Mouse (Mus musculus): ENCODE measurements around the gene Prima1. TPM values are rescaled to one million over a fixed set of nuclear protein-coding genes. Genes with fewer than 3 reads are reported as not detected.

Gene Prima1
- polyA plus RNA-seq, 1 experiment from 2014 or later = 0.57 TPM

DNA sequence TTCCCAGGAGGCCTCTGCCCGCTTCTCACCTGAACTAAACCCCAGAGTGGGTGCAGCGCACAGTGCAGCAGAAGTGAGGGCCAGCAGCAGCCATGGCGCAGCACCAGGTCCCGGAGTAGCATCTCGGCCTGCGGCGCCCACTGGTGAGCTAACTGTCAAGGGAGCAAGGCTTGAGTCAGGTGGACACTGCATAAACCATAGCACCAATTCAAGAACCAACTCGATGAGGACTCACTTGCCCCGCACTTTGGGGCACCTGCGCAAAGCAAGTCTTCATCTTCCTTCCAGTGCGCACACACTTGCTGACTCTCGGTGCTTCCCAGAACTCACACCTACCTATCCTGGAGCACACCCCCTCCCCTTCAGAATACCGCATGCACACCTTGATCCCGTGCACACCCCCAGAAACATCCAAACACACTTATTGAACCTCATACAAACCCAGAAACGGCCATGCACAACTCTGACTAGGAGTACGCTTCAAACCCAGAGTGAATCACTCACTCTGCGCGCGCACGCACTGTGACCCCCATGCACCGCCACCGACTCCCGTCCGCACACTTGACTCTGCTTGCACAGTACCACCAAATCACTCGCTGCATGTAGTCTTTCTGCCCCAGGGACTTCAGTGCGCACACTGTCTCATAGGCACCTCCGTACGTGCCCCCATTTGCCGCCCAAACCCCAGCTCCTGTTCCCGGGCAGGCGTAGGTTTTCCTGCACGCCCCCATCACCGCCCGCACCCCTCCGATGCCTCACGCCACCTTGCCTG lies 453 bp downstream of the Prima1 start:
- WGBS = 7% methylated on average over 35 of the region's 36 CpGs

DNA sequence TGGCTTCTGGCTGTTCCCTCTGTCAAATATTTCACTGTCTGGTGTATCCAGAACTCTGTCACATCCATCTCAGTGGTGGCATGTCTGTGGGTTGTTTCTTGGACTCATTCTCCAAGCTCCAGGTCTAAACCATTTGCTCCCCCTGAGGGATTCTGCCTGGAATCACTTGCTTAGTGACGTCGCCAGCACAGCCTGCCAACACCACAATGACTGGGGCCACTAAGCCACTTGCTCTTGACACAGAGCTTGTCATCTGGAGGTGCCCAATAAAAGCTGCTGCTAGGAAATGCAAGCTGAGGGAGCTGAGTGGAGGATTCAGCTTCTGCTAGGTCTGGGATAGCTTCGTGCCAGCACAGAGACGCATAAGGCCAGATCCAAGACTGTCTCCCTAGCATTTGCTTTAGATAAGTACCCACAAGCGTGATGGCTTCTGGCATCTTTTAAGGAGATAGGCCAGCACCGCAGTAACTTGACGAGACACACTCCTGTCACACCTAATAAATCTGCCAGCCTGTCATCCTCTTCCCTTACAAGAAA lies 3.0 kb downstream of the Prima1 start:
- DNase-seq (ENCODE audit: low spot score) (no peak), ATAC-seq (ENCODE audit: low read depth) (no peak)
- WGBS = 74% methylated on average over 7 of the region's 7 CpGs
- H3K9me3 ChIP-seq (ENCODE audit: control insufficient read depth, low read length) = no peaks in the 10 kb centered on the region
- no peak overlapping the region for H3K27ac ChIP-seq (replicated peaks; ENCODE audit: low read depth, low read length)
- H3K4me3 ChIP-seq (ENCODE audit: low read depth, low read length) = no peak overlapping the region
- H3K36me3 ChIP-seq (ENCODE audit: control insufficient read depth, insufficient read depth, low read length) = no peaks in the 10 kb centered on the region
- no peak overlapping the region for H3K4me2 ChIP-seq (ENCODE audit: low read depth, low read length)
- no peak overlapping the region for H3K9ac ChIP-seq (ENCODE audit: low read depth, low read length)
- H3K4me1 ChIP-seq (ENCODE audit: control insufficient read depth, insufficient read depth, low read length) = no peaks in the 10 kb centered on the region; the same call in 1 of the 2 replicates
- peaks cover 14% of the 10 kb centered on the region; the same call in 1 of the 2 replicates for H3K27me3 ChIP-seq (replicated peaks; ENCODE audit: control insufficient read depth, insufficient read depth, low read length)

More for the DNA sequence above, 453 bp downstream of the Prima1 start:
- no peaks in the 10 kb centered on the region for H3K9me3 ChIP-seq (ENCODE audit: control insufficient read depth, low read length)
- H3K4me1 ChIP-seq (ENCODE audit: control insufficient read depth, insufficient read depth, low read length) = no peaks in the 10 kb centered on the region; the same call in 1 of the 2 replicates
- peak overlapping the region; percentile 73 for H3K4me3 ChIP-seq (ENCODE audit: low read depth, low read length)
- H3K27me3 ChIP-seq (replicated peaks; ENCODE audit: control insufficient read depth, insufficient read depth, low read length) = peaks cover 16% of the 10 kb centered on the region; the same call in 1 of the 2 replicates
- DNase-seq (ENCODE audit: low spot score) (peak; percentile 14), ATAC-seq (ENCODE audit: low read depth) (peak; percentile 34)
- no peaks in the 10 kb centered on the region for H3K36me3 ChIP-seq (ENCODE audit: control insufficient read depth, insufficient read depth, low read length)
- H3K4me2 ChIP-seq (ENCODE audit: low read depth, low read length) = peak overlapping the region; percentile 94
- peak overlapping the region; percentile 79 for H3K9ac ChIP-seq (ENCODE audit: low read depth, low read length)
- H3K27ac ChIP-seq (replicated peaks; ENCODE audit: low read depth, low read length) = no peak overlapping the region

DNA sequence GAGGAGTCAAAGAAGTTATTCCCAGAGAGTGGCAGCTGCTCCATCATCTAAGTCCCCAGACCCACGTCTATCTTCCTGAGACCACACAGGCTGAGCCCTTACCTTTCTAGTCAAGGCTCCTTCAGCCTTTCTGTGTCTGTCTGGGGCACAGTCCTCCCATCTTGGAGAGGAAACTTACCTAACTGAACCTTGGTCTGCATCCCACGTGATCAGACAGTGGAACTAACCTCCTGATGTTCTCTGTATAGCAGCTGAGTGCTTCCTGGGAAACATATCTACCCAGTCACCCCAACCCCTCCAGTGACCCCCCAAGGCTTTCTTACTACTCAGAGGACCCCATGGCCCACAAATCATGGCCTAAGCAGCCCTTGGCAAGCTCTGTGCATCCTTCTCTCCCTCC lies 6.1 kb downstream of the Prima1 start:
- Histone ChIP-seq H3K4me3 (ENCODE audit: low read depth, low read length) (no peak overlapping the region), H3K4me1 (ENCODE audit: control insufficient read depth, insufficient read depth, low read length) (no peaks in the 10 kb centered on the region), H3K36me3 (ENCODE audit: control insufficient read depth, insufficient read depth, low read length) (no peaks in the 10 kb centered on the region), H3K4me2 (ENCODE audit: low read depth, low read length) (no peak overlapping the region), H3K27ac (replicated peaks; ENCODE audit: low read depth, low read length) (no peak overlapping the region), H3K27me3 (replicated peaks; ENCODE audit: control insufficient read depth, insufficient read depth, low read length) (0 out of 2 replicates have a peak, but pooled peaks cover 4% of the 10 kb centered on the region), H3K9me3 (ENCODE audit: control insufficient read depth, low read length) (no peaks in the 10 kb centered on the region), H3K9ac (ENCODE audit: low read depth, low read length) (no peak overlapping the region)
- ATAC-seq (ENCODE audit: low read depth) = no peak
- DNase-seq (ENCODE audit: low spot score) = no peak
- WGBS = 63% methylated on average over 2 of the region's 2 CpGs

DNA sequence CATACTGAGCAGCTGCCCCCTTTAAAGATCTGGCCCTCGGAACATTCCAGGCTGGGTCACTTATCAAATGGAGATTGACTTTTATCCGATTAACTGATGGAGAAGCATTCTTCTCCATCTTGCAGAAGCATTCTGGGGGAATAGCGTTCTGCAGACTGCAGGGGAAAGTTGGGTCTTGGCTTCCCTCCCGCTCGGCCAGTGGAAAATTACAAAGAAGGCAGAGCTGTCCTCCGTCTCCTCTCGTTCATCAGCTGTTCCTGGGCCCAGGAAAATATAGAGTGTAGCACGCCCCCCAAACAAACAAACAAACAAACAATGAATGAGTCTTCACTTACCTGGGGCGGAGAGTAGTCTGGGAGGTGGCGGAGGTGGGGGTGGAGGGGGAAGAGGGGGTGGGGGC lies 6.7 kb downstream of the Prima1 start:
- Histone ChIP-seq H3K9me3 (ENCODE audit: control insufficient read depth, low read length) (no peaks in the 10 kb centered on the region), H3K27ac (replicated peaks; ENCODE audit: low read depth, low read length) (no peak overlapping the region), H3K9ac (ENCODE audit: low read depth, low read length) (no peak overlapping the region), H3K36me3 (ENCODE audit: control insufficient read depth, insufficient read depth, low read length) (no peaks in the 10 kb centered on the region), H3K27me3 (replicated peaks; ENCODE audit: control insufficient read depth, insufficient read depth, low read length) (no peaks in the 10 kb centered on the region), H3K4me3 (ENCODE audit: low read depth, low read length) (no peak overlapping the region), H3K4me1 (ENCODE audit: control insufficient read depth, insufficient read depth, low read length) (no peaks in the 10 kb centered on the region), H3K4me2 (ENCODE audit: low read depth, low read length) (no peak overlapping the region)
- ATAC-seq (ENCODE audit: low read depth) = no peak
- WGBS = 75% methylated on average over 10 of the region's 10 CpGs
- DNase-seq (ENCODE audit: low spot score) = no peak

DNA sequence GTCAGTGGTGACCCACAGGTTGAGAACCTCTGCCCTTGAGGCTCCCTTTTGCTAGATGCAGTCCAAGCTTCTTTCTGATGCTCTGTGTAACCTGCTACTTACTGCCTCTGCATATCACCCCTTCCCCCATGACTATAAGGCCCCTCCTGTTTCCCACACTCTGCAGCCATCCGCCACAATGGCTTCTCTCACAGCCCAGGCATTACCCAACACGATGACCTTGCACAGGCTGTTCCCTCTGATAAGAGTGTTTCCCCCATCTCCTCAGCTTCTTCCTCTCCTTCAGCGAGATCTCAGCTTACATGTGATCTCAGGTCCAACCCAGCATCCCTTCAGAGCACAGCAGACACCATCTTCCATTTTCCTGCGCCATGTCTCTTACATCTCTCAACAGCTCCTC lies 12.9 kb downstream of the Prima1 start:
- Histone ChIP-seq H3K4me2 (ENCODE audit: low read depth, low read length) (no peak overlapping the region), H3K36me3 (ENCODE audit: control insufficient read depth, insufficient read depth, low read length) (no peaks in the 10 kb centered on the region), H3K9ac (ENCODE audit: low read depth, low read length) (no peak overlapping the region), H3K4me1 (ENCODE audit: control insufficient read depth, insufficient read depth, low read length) (no peaks in the 10 kb centered on the region), H3K27ac (replicated peaks; ENCODE audit: low read depth, low read length) (no peak overlapping the region), H3K27me3 (replicated peaks; ENCODE audit: control insufficient read depth, insufficient read depth, low read length) (no peaks in the 10 kb centered on the region), H3K9me3 (ENCODE audit: control insufficient read depth, low read length) (no peaks in the 10 kb centered on the region), H3K4me3 (ENCODE audit: low read depth, low read length) (no peak overlapping the region)
- ATAC-seq (ENCODE audit: low read depth) = no peak
- no peak for DNase-seq (ENCODE audit: low spot score)
- 78% methylated on average over 4 of the region's 4 CpGs for WGBS

DNA sequence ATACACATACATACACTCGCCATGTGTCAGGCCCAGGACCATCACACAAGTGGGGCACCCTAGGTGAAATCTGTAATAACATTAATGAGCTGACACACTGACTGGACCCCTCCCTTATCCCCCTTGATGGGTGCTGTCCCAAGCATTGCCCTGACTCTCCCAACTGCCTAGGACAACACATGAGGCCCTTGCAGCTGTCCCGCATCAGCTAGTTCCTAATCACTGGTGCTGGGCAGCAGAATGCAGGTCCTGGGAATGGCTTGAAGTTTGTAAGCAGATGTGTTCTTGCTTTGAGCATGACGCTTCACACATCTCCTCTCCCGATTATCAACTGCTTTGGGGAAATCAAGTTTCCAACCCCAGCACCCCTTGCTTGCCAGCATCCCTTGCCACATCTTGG lies 15.8 kb downstream of the Prima1 start:
- DNase-seq (ENCODE audit: low spot score) = no peak
- 80% methylated on average over 4 of the region's 4 CpGs for WGBS

DNA sequence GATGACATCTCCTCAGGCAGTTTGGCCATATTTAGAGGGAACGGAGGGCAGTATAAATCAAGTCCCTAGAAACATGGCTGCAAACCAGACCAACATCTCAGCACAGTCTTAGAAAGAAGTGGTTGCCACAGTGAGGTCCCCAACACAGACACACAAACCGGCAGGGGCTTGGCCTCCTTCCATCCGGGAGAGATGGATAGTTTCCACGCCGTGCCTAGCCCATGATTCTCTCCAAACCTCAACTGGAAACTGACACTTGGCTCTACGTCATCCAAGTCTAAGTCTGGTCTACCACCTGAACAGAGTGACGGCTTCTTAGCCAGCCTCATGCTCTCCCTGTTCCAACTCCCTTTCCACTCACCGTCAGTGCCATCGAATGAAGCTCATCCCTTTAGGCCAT lies 18.3 kb downstream of the Prima1 start:
- Histone ChIP-seq H3K9ac (ENCODE audit: low read depth, low read length) (no peak overlapping the region), H3K9me3 (ENCODE audit: control insufficient read depth, low read length) (no peaks in the 10 kb centered on the region), H3K36me3 (ENCODE audit: control insufficient read depth, insufficient read depth, low read length) (no peaks in the 10 kb centered on the region), H3K4me1 (ENCODE audit: control insufficient read depth, insufficient read depth, low read length) (no peaks in the 10 kb centered on the region), H3K27ac (replicated peaks; ENCODE audit: low read depth, low read length) (no peak overlapping the region), H3K4me3 (ENCODE audit: low read depth, low read length) (no peak overlapping the region), H3K27me3 (replicated peaks; ENCODE audit: control insufficient read depth, insufficient read depth, low read length) (no peaks in the 10 kb centered on the region), H3K4me2 (ENCODE audit: low read depth, low read length) (no peak overlapping the region)
- ATAC-seq (ENCODE audit: low read depth) = no peak
- 88% methylated on average over 9 of the region's 9 CpGs for WGBS
- no peak for DNase-seq (ENCODE audit: low spot score)

More for the DNA sequence above, 15.8 kb downstream of the Prima1 start:
- ATAC-seq (ENCODE audit: low read depth) = no peak
- H3K36me3 ChIP-seq (ENCODE audit: control insufficient read depth, insufficient read depth, low read length) = no peaks in the 10 kb centered on the region
- no peaks in the 10 kb centered on the region for H3K27me3 ChIP-seq (replicated peaks; ENCODE audit: control insufficient read depth, insufficient read depth, low read length)
- no peaks in the 10 kb centered on the region for H3K4me1 ChIP-seq (ENCODE audit: control insufficient read depth, insufficient read depth, low read length)
- no peaks in the 10 kb centered on the region for H3K9me3 ChIP-seq (ENCODE audit: control insufficient read depth, low read length)
- no peak overlapping the region for H3K4me2 ChIP-seq (ENCODE audit: low read depth, low read length)
- no peak overlapping the region for H3K4me3 ChIP-seq (ENCODE audit: low read depth, low read length)
- no peak overlapping the region for H3K27ac ChIP-seq (replicated peaks; ENCODE audit: low read depth, low read length)
- H3K9ac ChIP-seq (ENCODE audit: low read depth, low read length) = no peak overlapping the region

DNA sequence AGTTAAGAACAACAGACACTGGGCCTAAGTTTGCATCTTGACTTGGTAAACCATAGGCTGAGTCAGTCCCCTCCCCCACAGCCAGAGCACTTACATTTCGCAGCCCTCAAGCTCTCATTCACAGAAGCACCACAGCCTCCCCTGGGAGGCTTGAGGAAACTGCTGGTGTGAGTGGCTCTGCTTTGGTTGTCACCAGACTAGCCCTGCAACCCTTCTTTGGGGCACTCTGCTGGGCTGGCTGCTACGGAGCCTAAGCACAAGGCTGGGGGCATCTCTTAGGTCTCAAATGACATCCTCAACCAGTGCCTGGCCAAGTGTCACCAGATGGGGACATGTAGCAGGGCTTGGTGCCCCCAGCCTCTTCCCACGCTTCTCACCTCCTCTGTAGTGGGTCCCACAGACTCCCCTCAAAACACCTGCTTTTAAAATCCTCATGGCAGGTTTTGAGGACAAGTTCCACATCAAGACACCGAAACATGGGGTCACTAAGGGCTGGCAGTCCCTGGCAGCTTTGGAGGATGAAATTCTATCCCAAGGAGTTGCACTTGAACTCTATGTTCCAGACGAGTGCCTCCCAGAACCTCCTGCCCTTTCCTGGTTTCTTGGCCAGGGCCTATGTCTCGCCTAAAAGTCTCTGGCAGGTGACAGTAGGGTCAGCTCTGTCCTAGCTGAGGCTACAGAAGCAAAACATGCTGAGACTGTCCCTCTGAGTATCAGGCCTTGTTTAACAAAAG lies 25.9 kb downstream of the Prima1 start:
- no peak overlapping the region for H3K4me3 ChIP-seq (ENCODE audit: low read depth, low read length)
- ATAC-seq (ENCODE audit: low read depth) (no peak), DNase-seq (ENCODE audit: low spot score) (no peak)
- no peaks in the 10 kb centered on the region for H3K9me3 ChIP-seq (ENCODE audit: control insufficient read depth, low read length)
- H3K4me2 ChIP-seq (ENCODE audit: low read depth, low read length) = no peak overlapping the region
- H3K27me3 ChIP-seq (replicated peaks; ENCODE audit: control insufficient read depth, insufficient read depth, low read length) = no peaks in the 10 kb centered on the region
- H3K4me1 ChIP-seq (ENCODE audit: control insufficient read depth, insufficient read depth, low read length) = no peaks in the 10 kb centered on the region
- H3K27ac ChIP-seq (replicated peaks; ENCODE audit: low read depth, low read length) = no peak overlapping the region
- 47% methylated on average over 6 of the region's 6 CpGs for WGBS
- H3K36me3 ChIP-seq (ENCODE audit: control insufficient read depth, insufficient read depth, low read length) = no peaks in the 10 kb centered on the region
- H3K9ac ChIP-seq (ENCODE audit: low read depth, low read length) = no peak overlapping the region
